Mouse (Mus musculus) R1 (cell line): ENCODE data around the gene Olfr221.

Source experiments
- DNase-seq: peaks from one replicate; pipeline ENCODE4 v3.0.0-alpha.2; 2018; ENCODE audit warnings: low read depth, low spot score

The Olfr221 gene

GRCm38 (mm10) chr14:52019590-52020340 lies 22.5 kb downstream of the Olfr221 start:
- DNase-seq, result peak; percentile 98

GRCm38 (mm10) chr14:52019051-52019589 lies 23.1 kb downstream of the Olfr221 start:
- DNase-seq, result no peak

- peak; percentile 66 for DNase-seq
These were observed 23.8 kb downstream of the Olfr221 start for GRCm38 (mm10) chr14:52018248-52019050.

- DNase-seq, result no peak
These were observed 24.6 kb downstream of the Olfr221 start for GRCm38 (mm10) chr14:52017662-52018061.

GRCm38 (mm10) chr14:52016625-52017405 lies 25.4 kb downstream of the Olfr221 start:
- peak; percentile 43 for DNase-seq

GRCm38 (mm10) chr14:52015445-52016100 lies 26.7 kb downstream of the Olfr221 start, which contains the start of gene Tmem253:
TSS of gene Tmem253 (plus strand) at chr14:52015658.
- no peak for DNase-seq

GRCm38 (mm10) chr14:52014761-52015311 lies 27.4 kb downstream of the Olfr221 start:
- peak; percentile 91 for DNase-seq

- DNase-seq, result no peak
These were observed 27.9 kb downstream of the Olfr221 start for GRCm38 (mm10) chr14:52014271-52014760.

GRCm38 (mm10) chr14:52013771-52014219 lies 28.5 kb downstream of the Olfr221 start:
- DNase-seq, result peak; percentile 72

GRCm38 (mm10) chr14:52013021-52013610 lies 29.1 kb downstream of the Olfr221 start:
- no peak for DNase-seq

GRCm38 (mm10) chr14:52012553-52012952 lies 29.7 kb downstream of the Olfr221 start:
- DNase-seq, result no peak

GRCm38 (mm10) chr14:52012085-52012484 lies 30.2 kb downstream of the Olfr221 start:
- DNase-seq, result no peak

- peak; percentile 50 for DNase-seq
These were observed 30.6 kb downstream of the Olfr221 start for GRCm38 (mm10) chr14:52011683-52012082.

GRCm38 (mm10) chr14:52010446-52011111 lies 31.7 kb downstream of the Olfr221 start:
- DNase-seq, result peak; percentile 98

- no peak for DNase-seq
These were observed 32.4 kb downstream of the Olfr221 start for GRCm38 (mm10) chr14:52009841-52010240.

- no peak for DNase-seq
These were observed 32.9 kb downstream of the Olfr221 start for GRCm38 (mm10) chr14:52009361-52009760.

- DNase-seq, result peak; percentile 97
These were observed 33.7 kb downstream of the Olfr221 start for GRCm38 (mm10) chr14:52008321-52009203.

GRCm38 (mm10) chr14:52006771-52007170 lies 35.5 kb downstream of the Olfr221 start:
- no peak for DNase-seq
